Mouse (Mus musculus) spleen, postnatal 4 days (tissue): ENCODE measurements around the gene Cd180.

ENCODE experiments used
- DNase-seq, 2 experiments: peaks; one replicate each; pipeline ENCODE4 v3.0.0; 2022; ENCODE audit warnings: low spot score in 2 of 2

Gene Cd180

DNA sequence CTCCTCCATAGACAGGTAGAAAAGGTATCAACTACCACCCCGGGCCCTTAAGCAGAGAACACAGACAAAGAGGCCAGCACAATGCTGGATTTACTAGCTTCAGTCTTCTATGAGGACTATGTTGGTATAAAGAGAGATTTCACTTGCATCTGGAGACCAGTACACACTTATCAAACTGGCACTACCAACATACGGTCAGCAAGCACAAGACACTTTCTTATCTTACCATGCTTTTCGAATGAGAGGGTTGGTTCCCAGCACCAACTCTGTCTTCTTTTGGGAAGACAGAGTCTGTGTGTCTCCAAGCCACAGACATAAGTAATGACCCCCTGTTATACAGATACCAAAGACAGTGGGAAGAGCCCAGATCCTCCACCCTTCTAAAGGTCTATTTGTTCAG is 85.5 kb downstream of the Cd180 start:
- no peak for DNase-seq

DNA sequence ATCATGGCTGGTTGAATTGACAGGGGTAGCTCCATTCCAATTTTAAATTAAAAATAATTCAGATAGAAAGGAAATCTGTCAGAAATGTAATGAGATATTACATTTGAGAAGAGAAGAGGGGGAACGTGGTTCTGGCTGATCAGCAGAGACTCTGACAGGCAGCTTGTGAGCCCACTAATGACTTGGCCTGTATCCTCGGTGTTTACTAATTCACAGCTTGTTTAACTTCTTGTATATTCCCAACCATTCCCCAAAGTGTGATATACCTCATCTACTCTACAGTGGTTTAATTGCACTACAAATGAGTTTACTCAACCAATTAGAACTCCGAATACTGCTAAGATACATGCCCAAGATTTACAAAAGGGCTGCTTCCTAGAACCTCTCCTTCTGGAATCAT is 85.9 kb downstream of the Cd180 start:
- no peak for DNase-seq

DNA sequence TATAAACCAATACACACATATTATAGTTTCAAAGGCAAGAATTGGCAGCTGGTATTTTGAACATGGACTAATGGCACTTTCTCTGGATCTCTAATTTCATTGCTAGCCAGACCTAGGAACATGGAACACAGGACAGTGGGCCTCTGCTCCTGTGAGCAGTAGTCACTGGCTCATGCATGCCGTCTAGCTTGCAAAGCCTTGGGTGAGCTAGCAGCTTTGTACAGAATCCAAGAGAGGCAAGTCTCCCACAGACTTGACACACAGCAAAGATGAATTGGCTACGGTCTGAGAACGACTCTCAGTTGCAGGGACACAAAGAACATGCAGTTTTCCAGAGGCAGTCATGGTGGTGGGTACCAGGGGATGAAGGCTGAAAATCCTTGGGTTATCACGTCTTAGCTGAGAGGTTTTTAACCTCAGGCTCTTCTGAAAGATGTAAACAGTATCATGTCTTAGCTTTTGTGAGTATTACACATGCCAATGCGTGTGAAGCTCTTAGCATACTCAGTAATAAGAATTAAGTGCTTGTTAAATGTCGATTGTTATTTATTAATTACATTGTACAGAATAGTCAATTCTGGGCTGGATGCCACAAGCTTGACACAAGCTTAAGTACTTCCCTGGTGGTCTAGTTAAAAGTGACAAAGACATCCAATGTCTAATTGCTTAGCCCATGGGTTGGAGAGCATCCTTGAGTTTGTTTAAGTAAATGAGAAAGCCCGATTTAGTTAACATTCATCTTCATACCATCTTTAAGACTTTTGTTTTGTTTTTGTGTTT is 90.4 kb downstream of the Cd180 start:
- DNase-seq: no peak

DNA sequence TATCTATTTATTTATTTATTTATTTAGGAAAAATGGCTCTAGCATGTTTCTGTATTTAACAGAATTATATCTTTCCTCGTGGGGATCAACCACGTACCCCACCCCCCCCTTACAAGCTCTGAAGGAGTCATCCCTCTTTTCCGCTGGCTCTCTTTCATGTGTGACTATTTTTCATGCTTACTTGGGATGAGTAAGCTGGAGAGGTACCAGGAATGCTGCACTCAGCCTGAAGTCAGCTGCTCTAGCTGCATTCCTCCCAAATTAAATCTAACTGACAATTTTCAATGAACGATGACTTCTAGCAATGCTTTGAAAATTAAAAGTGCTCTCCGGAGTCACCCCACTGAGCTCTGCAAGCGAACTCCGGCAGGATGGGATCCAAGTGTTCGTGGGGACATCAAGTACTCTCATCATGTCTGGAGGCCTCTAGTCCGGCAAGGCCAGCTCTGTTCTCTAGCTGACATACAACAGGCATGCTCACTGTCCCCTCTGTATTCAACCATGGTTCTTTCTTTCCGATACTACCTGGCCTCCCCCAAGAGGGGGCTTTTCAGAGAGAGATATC is 93.4 kb downstream of the Cd180 start:
- DNase-seq: no peak
